Mouse (Mus musculus) layer of hippocampus, postnatal 10 days (tissue): ENCODE measurements at regions not wholly inside any gene's neighbourhood (a gene's known extent, or its start where the extent isn't known, plus 50 kb on each side); places are given as distances from the start of the nearest gene placed in this dataset.

Experiments used
- DNase-seq, 2 experiments: peaks; one replicate each; pipeline ENCODE4 v3.0.0; 2021; ENCODE audit warnings: low spot score in 2 of 2

DNA sequence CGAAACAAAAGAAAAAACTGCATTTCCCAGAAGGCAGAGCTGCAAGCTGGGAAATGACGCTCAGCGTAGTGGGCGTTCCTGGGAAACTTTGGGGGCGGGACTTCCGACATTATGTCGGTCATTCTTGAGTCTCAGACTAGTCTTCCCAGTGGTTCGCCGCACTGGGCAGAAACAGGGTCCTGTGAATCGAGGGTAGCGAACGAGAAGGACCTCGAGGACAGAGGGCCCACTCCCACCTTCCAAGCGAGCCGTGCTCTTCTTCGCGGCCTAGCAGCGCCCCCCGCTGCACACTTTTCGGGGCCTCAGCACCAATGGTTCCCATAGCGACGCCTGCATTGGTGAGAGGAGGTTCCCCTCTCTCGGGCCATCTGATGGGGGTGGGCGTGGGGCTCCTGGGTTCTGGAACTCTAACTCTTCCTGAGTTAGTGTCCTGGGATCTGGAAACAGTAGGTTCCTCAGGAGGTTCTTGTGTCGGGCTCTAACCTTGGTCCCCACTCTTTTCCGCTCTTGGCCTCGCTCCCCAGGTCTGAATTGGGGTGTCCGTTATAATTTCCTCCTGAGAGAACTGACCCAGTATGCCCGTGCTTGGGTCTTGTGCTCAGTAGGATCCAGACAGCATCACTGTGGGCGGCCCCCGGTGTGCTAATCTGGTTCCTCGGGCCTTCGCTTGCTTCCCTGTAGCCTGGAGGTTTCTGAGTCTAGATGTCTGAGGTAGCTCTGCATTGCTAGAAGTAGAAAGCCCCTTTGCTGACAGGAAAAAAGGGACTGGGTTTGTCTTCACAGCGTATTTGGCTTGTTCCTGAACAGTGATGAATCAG lies 52.8 kb upstream of the Gramd1a start:
- peak; percentile 76 to 77 for DNase-seq

GRCm38 (mm10) chr7:31207563-31208236 lies 52.0 kb upstream of the Gramd1a start:
- no peak for DNase-seq
